Mouse (Mus musculus) CH12F3 (cell line): ENCODE results near the gene Tbc1d17.

Source experiments
- in situ Hi-C: fragments of 300-500 bp; cut with MboI; formaldehyde crosslinking; loops from 2 replicates; pipeline ENCODE4 v1.14.3; 2020; ENCODE audit warnings: low sequenced_read_pairs

The Tbc1d17 gene

DNA sequence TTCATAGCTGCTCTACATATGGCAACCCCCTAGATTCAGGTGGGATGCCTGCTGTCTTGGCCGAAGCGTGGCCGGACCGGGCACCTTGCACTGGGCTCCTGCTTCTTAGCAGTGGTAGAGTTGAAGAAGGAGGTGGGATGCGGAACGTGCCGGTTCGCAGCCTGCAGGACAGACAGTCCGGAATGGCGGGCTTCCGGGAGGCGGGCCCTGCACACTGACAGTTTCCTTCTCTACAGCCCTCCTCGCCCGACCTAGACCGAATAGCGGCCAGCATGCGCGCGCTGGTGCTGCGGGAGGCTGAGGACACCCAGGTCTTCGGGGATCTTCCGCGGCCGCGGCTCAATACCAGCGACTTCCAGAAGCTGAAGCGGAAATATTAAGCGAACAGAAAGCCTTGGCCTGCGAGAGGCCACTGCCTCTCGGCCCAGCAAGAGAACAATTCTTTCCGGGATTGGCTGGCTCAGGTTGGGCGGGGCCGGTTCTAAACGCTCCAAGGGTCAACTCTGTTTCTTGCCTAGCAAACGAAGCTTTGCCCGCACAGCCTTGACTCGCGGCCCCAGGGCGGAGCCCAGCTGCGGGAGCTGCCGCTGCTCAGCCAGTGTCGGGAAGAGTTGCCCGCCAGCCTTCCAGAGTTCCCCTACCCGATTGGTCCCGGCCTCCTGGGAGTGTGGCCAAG is 5.6 kb upstream of the Tbc1d17 start:
- in situ Hi-C loops = no loop called here

DNA sequence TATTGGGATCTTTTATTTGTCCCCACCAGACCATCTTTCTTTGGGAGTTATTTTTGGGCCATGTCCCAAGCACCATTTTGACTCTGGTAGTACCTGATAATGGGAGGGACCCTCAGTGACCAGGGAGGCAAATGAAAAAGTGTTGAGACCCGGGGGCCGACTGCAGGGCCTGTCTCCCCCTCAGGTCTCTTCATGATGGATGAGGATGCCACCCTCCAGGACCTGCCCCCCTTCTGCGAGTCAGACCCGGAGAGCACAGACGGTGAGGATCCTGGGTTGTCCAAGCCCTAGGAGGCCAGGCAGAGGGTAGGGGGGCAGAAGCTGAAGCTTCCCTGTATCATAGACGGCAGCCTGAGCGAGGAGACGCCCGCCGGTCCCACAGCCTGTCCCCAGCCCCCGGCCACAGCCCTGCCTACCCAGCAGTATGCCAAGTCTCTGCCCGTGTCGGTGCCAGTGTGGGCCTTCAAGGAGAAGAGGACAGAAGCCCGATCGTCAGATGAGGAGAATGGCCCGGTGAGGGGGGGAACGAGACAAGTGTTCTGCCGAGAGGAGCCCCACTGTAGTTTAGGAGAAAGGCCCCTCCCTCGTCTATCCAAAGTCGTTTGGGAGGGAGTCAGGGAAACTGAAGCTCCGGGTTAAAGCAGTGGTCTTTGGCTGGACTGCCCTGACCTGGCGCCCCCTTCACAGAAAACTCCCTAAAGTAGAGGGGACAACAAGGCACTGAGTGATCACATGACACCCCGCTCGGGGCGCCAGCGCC is 4.9 kb upstream of the Tbc1d17 start:
- in situ Hi-C loops = no loop called here

DNA sequence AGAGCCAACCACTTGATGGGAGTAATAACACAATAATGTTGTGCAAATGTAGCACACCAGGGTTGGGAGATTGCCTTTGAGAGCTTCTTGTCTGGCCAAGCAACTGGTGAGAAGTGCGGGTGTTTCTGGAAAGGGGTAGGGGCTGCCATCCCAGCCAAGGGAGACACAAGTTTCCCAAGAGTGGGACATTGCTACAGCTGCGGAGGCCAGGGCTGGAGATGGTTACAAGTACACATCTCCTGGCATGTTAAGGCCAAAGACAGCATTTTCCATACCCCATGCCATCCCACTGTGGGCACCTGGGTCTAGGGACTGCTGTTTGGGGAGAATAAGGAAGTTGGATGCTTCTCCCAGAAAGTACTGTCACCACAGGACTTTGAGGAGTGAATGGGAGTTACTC is 4.2 kb upstream of the Tbc1d17 start:
- in situ Hi-C loops = no loop called here

DNA sequence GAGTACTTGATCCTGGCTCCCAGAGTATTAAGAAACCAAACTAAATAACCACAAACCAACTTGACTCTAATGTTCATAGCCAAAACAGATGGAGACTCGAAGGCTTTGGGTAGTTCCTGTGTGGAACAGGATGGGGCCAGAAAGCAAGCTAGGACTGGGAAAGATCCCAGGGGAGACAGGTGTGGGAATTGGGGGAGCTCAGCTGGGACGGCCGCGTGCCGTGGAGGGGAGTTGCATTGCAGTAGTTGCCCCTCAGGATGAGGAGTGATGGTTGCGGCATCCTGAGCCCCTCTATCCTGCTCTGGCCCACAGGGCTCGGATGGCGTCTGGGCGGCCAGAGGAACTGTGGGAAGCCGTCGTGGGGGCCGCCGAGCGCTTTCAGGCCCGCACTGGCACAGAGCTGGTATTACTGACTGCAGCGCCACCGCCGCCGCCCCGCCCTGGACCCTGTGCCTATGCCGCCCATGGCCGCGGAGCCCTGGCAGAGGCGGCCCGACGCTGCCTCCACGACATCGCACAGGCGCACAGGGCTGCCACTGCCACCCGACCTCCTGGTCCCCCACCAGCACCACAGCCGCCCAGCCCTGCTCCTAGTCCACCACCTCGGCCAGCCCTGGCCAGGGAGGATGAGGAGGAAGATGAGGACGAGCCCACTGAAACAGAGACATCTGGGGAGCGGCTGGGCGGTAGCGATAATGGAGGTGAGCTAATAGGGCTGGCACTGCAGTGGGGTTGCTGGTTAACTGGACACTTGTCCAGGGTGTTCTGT is 3.6 kb upstream of the Tbc1d17 start:
- in situ Hi-C loops = no loop called here

DNA sequence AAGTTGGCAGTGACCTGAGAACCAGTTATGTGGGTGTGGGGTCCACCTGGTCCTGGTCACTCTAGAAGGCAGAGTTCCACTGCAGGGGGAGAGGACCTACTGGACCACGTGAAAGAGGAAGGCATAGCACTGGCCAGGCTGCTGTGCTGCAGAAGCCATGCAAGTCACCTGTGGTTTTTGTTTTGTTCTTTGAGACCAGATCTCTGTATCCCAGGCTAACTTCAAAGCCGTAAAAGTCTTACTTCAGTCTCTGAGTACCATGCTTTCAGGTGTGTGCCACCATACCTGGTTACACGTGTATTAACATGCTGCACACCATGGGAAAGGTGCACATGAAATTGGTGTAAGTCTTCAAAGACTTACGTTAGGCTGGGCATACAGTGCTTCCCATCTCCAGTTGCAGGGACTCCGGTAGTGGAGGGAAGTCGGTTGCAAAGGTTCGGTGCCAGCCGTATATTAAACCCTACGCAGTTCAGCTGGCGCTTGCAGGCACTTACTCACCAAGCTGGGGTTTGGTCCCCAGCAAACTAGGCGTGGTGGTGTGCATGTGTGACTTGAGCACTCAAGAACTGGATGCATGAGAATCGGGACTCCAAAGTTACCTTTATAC is 2.9 kb upstream of the Tbc1d17 start:
- in situ Hi-C loops = no loop called here

DNA sequence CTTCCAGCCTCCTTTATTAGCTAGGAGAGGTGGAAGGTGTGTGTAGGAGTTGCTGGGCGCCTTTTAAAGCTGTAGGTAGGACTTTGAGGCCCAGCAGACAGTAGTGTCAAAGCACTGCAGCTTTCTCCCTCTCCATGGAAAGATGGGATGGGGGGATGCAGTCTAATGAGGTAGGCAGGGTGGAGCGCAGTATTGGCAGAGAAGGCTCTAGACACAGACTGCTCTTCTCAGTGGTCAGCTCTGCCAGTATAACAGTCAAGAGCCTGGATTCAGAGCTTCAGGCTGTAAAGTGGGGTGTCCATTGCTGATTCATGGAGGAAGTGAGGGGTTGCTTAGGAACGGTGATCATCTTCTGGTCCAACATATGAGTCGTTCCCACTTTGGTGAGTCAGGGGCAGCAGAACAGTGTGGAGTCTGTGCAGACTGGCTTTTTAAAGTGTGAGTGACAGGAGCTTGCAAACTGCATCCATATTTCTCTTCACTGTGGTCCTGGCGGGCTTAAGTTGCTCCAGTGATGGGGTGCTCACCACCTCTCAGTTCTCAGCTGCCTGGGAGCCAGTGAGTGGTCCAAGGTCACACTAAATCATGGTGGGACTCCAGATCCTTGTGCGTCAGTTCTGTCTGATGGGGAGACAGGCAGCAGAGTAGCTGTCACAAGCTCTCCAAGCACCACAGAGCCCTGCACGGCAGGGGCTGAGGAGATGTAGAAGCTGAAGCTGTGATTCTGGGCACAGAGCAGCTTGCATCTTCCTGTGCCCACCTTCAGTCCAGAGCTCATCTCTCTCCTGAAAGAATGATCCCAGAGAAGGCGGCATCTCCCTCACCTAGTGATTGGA is 2.1 kb upstream of the Tbc1d17 start:
- in situ Hi-C loops = no loop called here

DNA sequence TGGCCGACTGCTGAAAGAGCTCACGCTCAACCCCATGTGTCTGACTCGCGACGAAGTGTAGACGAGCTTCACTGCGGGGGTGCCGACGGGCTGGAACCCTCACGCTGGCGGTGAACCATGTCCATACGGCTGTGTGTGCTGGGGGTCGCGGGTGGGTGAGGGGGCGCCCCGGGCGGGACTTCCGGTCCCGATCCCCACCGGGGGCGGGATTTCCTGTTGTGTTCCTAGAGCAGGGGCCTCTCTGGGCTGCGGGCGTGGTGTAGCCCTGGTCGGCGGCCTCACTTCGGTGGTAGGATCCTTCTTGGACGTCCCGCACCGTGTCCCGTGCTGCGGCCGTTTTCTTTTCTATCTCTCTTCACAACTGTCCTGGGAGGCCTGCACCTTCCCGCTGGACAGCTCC is 1.3 kb upstream of the Tbc1d17 start:
- in situ Hi-C loops = no loop called here

DNA sequence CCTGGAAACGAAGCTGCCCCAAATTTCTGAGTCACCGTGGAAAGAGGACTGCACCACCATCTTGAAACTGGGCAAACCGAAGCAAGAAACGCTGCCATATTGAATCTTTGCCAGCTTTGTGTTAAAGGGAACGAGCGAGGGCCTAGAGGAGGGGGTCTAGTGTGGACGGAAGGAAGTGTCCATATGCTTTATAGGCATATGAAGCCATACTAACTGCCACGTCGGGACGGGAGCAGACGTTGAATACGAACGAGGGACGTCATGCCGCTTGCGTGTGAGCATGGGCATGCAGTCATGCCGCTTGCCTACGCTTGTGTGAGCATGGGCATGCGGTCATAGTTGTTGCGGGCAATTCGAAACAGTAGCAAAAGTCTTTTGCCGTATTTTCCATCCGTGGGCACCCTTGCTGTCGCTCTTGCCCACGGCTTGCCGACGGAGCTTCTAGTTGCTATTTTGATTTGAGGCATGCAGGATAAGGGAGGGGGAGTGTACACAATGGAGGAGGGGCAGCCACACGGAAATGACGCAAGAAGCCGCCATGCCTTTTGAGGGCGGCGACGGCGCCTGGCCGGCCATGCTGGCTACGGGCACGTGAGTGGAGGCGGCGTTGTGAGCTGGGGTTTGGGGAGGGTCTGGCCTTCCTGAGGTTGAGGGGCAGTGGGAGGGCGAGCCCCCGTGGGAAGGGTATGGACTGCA is 685 bp upstream of the Tbc1d17 start:
- in situ Hi-C loops = no loop called here

DNA sequence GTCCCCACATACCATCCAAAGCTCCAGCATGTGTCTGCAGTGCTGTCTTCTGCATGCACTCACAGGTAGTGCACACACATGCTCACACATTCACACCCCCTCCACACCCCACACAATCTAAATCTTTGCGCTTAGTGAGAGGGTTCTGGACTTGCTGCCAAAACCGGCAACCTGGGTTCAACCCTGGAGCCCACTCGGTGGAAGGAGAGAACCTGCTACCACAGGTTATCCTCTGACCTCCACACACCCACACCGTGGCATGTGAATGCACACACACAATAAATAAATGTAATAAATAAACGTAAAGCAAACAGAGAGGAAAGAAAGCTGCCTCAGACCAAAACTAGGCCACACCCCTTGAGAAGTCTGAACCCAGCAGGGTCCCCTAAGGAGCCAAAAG is 1.1 kb downstream of the Tbc1d17 start:
- in situ Hi-C loops = no loop called here

DNA sequence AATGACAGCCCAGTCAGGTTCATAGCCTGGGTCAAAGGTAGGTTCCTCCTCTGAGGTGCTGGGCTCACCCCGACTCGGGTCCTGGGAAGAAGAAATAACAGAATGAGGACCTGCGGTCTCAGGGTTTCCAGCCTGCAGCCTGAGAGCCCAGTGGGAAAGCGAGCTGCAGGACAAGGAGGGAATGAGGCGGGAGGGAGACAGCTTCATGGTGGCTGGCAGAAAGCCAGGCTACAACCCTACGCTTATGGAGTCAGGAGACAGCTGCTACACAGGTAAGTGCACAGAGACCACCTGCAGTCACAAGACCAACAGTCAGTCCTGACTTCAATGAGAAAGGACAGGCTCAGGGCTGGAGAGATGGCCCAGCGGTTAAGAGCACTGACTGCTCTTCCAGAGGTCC is 2.1 kb downstream of the Tbc1d17 start:
- in situ Hi-C loops = no loop called here

DNA sequence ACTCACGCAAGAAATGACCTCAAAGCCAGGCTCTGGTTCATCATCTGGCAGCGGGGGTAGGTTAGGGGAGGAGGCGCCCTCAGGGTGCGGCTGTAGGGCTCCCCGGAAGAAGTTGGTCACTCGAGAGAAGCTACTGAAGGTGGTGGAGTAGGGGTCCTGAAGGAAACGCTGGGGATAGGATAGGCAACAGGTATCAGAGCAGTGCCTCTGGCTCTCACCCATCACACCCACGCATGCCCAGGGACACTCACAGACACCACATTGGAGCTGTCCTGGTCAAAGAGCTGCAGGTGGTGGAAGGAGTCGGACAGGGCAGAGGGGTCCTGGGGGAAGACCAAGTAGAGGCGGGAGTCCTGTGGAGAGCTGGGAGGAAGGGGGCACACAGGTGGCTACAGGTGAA is 3.9 kb downstream of the Tbc1d17 start:
- in situ Hi-C loops = no loop called here

DNA sequence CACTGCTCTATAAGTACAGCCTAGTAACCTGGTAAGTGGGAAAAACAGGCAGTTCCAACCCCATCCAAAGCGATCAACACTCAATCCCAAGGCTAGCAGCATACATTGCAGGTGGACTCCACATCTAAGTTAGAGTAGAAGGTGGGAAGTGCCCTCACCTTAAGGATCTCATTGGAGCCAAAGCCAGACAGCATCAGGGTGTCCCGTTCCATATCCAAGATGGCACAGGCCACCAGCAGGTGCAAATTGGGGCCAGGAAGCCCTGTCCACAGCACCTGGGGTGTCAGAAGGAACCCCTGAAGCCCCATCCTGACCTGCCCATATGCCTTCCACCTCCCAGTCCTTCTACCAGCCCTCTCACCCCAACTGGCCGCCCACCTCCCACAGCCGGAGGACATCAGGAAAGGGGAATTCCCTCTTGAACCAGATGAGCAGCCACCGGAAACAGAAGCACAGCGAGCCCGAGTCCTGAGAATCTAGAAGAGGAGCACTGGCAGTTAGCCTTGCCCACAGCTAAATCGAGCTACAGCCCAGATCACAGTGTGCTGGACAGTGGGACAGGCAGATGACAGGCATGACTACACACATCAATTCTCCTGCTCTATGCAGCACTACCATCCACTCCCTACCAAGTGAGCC is 6.9 kb downstream of the Tbc1d17 start:
- in situ Hi-C loops = no loop called here

DNA sequence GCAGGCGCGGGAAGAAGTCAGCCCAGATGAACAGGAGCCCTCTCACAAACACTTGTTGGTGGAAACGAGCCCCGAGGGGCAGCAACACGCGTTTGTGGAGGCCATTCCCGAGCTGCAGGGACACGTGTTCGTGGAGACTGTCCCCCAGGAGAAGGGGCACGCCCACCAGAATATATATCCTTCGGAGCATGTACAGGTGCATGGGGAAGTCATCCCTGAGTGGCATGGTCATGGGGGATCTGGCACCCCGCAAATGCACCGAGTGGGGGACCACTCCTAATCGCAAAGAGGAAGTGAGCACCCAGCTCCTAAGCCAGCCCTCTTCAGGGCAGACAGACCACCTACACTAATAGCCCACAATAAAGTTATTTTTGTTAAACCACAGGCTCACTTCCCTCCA is 8.5 kb downstream of the Tbc1d17 start:
- in situ Hi-C loops = no loop called here

DNA sequence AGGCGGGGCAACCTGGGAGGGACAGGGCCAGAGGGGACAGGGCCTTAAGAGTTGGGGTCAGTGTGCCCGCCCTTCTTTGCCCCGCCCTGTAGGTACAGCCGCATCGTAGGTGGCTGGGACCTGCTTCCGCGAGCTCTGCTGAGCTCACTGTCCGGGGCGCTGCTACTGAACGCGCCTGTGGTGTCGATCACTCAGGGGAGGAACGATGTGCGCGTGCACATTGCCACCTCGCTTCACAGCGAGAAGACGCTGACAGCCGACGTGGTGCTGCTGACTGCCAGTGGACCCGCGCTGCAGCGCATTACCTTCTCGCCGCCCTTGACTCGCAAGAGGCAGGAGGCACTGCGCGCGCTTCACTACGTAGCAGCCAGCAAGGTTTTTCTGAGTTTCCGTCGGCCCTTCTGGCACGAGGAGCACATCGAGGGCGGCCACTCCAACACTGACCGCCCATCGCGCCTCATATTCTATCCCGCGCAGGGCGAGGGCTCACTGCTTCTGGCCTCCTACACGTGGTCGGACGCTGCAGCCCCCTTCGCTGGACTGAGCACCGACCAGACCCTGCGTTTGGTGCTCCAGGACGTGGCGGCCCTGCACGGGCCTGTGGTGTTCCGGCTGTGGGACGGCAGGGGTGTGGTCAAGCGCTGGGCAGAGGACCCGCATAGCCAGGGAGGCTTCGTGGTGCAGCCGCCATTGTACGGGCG is 9.2 kb downstream of the Tbc1d17 start:
- in situ Hi-C loops = no loop called here

DNA sequence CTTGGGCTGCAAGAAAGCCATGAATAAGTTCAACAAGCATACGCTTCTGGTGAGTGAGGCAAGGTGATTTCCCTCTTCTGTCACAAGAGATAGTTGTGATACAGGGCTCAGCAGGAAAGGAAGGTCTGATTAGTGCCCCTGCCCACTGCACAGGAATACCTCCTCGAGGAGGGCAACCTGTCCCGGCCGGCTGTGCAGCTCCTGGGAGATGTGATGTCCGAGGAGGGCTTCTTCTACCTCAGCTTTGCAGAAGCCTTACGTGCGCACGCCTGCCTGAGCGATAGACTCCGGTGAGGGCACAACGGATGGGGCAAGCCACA is 9.7 kb downstream of the Tbc1d17 start:
- in situ Hi-C loops = no loop called here

DNA sequence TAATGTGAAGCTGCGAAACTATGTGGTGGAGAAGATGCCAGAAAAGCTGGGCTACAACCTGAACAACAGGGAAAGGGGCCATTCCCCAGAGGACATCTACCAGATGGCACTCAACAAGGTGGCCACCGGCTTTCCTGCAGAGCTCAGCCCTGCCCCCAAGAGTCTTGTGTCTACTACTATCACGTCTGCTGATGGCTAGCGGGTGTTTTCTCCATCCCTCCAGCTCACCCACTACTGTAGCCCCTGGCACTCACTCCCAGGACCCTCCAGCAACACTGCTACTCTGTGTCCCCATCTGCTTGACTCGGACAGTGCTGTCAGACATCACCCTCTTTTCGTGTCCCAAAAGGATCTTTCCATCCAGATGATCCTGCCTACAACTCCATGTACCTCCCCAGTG is 10.8 kb downstream of the Tbc1d17 start:
- in situ Hi-C loops = no loop called here

DNA sequence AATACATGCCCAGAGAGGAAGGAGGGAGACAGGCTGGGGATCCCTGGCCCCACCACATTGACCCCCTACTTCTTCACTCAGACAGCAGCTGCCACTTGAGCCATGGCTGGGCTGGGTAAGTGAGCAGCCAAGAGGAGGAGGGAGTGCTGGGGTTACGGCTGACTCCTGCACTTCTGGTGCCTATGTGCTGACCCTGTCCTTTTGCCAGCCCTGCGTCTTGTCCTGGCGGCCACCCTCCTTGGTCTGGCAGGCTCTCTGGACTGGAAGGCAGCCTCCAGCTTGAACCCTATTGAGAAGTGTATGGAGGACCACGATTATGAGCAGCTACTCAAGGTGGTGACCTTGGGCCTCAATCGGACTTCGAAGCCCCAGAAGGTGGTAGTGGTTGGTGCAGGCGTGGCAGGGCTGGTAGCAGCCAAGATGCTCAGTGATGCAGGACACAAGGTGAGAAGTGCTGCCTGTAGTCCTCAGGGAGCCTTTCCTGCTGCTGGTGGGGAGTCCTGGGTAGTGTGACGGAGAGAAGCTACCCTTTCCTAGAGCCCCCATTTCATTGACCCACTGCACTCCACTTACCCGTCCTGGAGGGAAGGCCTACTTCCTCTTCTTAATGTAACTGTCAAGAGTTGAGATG is 12.3 kb downstream of the Tbc1d17 start:
- in situ Hi-C loops = no loop called here

DNA sequence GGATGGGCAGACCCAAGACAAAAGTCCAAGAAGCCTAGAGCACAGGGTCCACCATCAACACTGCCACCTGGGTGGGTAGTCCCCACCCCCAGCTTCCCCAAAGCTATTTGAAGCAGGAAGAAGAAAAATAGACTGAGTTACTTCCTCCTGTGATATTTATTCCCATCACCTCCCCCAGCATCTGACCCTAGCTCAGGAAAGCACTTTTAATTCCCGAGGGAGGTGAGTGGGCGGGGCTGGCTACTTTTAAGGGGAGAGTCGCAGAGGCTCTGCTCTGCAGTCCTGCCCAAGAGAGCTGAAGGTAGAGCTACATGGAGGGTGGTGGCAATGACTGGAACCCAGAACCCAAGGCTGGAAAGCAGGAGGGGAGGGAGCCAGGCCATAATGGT is 12.9 kb downstream of the Tbc1d17 start:
- in situ Hi-C loops = no loop called here
